Mouse (Mus musculus) ES-E14 (cell line): Measurements from ENCODE around the gene Smarca4.

Experiments
- CHD2 ChIP-seq: IDR thresholded peaks from 2 replicates; pipeline ENCODE4 v1.6.1; 2014; ENCODE audit warnings: mild to moderate bottlenecking, low read depth, low read length, inconsistent platforms
- MAFK ChIP-seq: IDR thresholded peaks from 2 replicates; pipeline ENCODE4 v1.6.1; 2014; ENCODE audit warnings: mild to moderate bottlenecking, low read depth, low read length, inconsistent platforms; ENCODE audit not compliant: insufficient read depth
- ZC3H11A ChIP-seq: IDR thresholded peaks from 2 replicates; pipeline ENCODE4 v1.6.1; 2012; ENCODE audit warnings: low read depth, mild to moderate bottlenecking, inconsistent platforms, low read length, borderline replicate concordance

GRCm38 (mm10) chr9:21568657-21569255, 47.2 kb upstream of the Smarca4 start:
- TF ChIP-seq ZC3H11A: no peak
- no peak for TF ChIP-seq CHD2
- no peak for TF ChIP-seq MAFK
